Mouse (Mus musculus): ENCODE results near the gene Umod.

- TF ChIP-seq CTCF (IDR thresholded peaks at IDR 0.05) (no peak), EP300 (IDR thresholded peaks at IDR 0.05) (no peak)
Measured at GRCm38 (mm10) chr7:119521816-119522215, 42.7 kb upstream of the Umod start.
